Mouse (Mus musculus) limb, embryonic 10.5 days (tissue): Measurements from ENCODE around the gene Asb18. TPM values are rescaled to one million over a fixed set of nuclear protein-coding genes. Genes with fewer than 3 reads are reported as not detected.

Experiments used
- DNase-seq: peaks from one replicate; pipeline ENCODE4 v3.0.0-alpha.2; 2017; ENCODE audit warnings: low spot score
- H3K27ac ChIP-seq: fragments of 300-500 bp; sonication (generic); 2 replicates; pipeline ENCODE4 v1.5.1; 2016; ENCODE audit warnings: mild to moderate bottlenecking
- H3K27me3 ChIP-seq: fragments of 300-500 bp; sonication (generic); 2 replicates; pipeline ENCODE4 v1.6.1; 2016; ENCODE audit warnings: low read depth, mild to moderate bottlenecking; ENCODE audit not compliant: poor library complexity, severe bottlenecking
- H3K36me3 ChIP-seq: fragments of 300-500 bp; sonication (generic); 2 replicates; pipeline ENCODE4 v1.6.1; 2016; ENCODE audit warnings: mild to moderate bottlenecking, moderate library complexity
- H3K4me1 ChIP-seq: fragments of 300-500 bp; sonication (generic); 2 replicates; pipeline ENCODE4 v1.6.1; 2016
- H3K4me3 ChIP-seq: fragments of 300-500 bp; sonication (generic); 2 replicates; pipeline ENCODE4 v1.5.1; 2016; ENCODE audit warnings: mild to moderate bottlenecking, moderate library complexity
- H3K9me3 ChIP-seq: fragments of 300-500 bp; sonication (generic); replicated peaks from 2 replicates; pipeline ENCODE4 v1.6.1; 2016; ENCODE audit warnings: mild to moderate bottlenecking
- WGBS: fragments of 180-500 bp; shearing (Covaris S2); methylation state at CpG from one replicate; pipeline ENCODE4 v1.1.7; 2016; 5-methylcytosine and 5-hydroxymethylcytosine counted together
- polyA plus RNA-seq: library from polyadenylated mRNA; unstranded; fragments of >200 nt; fragmentation: Nextera tagmentation; extraction: Ambion mirVana; gene quantifications from 2 replicates; pipeline ENCODE4 v1.2.1, GENCODE M21; 2016

Gene Asb18
- polyA plus RNA-seq, 1 experiment from 2014 or later = not detected

DNA sequence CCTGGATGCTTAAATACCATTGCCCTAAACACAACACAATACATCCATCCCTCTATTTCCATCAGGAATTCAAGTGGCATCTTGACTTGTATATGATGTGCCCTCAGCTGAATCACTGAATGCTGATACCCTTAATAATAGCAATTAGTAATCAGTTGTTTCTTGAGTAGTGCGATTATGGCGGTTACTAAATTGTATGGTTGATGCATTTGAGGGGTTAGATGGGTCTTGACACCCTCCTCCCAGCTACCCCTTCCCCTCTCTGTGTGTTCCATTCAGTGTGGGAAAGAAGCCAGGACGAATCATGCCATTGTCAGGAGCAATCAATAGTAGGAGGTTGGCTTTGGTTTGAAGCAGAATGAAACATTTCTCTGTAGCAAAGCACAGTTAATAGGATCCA, 5.3 kb downstream of the Asb18 start:
- 90% methylated on average over 3 of the region's 3 CpGs for WGBS
- peaks cover 24% of the 10 kb centered on the region for H3K27me3 ChIP-seq
- no peak overlapping the region for H3K4me3 ChIP-seq
- no peaks in the 10 kb centered on the region for H3K4me1 ChIP-seq
- no peaks in the 10 kb centered on the region for H3K9me3 ChIP-seq
- no peaks in the 10 kb centered on the region for H3K36me3 ChIP-seq
- H3K27ac ChIP-seq = no peak overlapping the region
- no peak for DNase-seq

DNA sequence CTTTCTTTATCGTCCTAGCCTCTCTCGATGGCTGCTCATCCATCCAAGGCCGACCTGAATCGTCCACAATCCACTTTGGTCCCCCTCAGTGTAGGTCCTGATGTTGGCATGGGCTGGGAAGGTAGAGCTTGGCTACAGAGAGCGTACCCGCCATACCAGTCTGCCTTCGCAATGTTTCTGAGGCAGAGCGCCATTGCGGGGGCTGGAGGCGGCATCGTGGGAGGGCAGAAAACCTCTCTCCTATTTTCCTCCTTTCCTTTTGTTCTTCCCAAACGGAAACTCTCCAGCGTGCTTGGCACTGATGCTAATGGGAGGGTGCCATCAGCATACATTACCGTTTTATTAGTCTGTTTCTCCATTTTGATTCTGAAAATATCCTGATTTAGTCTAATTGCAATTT, 7.8 kb downstream of the Asb18 start:
- no peaks in the 10 kb centered on the region for H3K36me3 ChIP-seq
- 73% methylated on average over 14 of the region's 14 CpGs for WGBS

DNA sequence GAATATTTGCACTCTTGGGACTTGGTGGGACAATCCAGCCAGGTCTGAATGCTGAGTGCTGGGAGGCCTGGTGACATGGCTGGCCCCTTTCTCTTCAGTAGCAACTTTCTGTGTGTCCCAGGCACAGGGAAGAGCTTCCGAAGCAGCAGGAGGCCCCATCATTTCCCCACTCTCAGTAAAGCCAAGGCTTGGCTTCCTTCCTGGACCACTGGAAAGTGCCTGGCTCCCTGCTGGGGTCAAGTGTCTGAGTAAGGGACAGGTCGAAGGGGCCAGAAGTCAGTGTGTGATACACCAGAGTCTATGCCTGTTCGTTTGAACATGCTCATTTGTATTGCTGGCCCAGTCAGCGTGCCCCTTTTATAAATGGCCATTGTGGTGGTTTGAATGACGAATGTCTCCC, 13.5 kb downstream of the Asb18 start:
- 63% methylated on average over 5 of the region's 5 CpGs for WGBS
- Histone ChIP-seq H3K9me3 (no peaks in the 10 kb centered on the region), H3K27ac (no peak overlapping the region), H3K4me3 (no peak overlapping the region), H3K27me3 (peaks cover 73% of the 10 kb centered on the region), H3K4me1 (peaks cover 18% of the 10 kb centered on the region), H3K36me3 (no peaks in the 10 kb centered on the region)
- DNase-seq = no peak

More for the DNA sequence above, 7.8 kb downstream of the Asb18 start:
- DNase-seq = no peak
- Histone ChIP-seq H3K4me3 (no peak overlapping the region), H3K4me1 (no peaks in the 10 kb centered on the region), H3K9me3 (no peaks in the 10 kb centered on the region), H3K27me3 (peaks cover 42% of the 10 kb centered on the region), H3K27ac (no peak overlapping the region)

DNA sequence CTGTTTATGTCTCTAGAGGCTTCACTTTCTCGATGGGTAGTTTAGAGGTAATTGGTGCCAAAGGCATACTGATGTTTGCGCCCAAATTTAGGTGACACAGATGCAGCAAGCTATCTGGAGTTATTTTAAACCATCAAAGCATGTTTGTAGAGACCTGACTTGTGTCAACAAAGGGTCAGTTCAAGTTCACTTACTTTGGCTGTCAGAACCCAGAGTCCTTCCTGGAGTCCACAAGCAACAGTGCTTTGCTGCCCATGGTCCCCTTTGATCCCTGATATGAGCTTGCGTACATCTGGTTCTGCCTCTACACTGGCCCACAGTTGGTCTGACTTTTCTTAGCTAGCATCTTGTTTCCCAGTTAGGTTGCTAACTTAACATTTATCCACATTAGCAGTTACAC, 14.6 kb downstream of the Asb18 start:
- Histone ChIP-seq H3K4me1 (peaks cover 18% of the 10 kb centered on the region), H3K9me3 (no peaks in the 10 kb centered on the region), H3K36me3 (no peaks in the 10 kb centered on the region), H3K4me3 (no peak overlapping the region), H3K27me3 (peaks cover 77% of the 10 kb centered on the region), H3K27ac (no peak overlapping the region)
- DNase-seq = no peak
- WGBS = 87% methylated on average over 3 of the region's 3 CpGs

DNA sequence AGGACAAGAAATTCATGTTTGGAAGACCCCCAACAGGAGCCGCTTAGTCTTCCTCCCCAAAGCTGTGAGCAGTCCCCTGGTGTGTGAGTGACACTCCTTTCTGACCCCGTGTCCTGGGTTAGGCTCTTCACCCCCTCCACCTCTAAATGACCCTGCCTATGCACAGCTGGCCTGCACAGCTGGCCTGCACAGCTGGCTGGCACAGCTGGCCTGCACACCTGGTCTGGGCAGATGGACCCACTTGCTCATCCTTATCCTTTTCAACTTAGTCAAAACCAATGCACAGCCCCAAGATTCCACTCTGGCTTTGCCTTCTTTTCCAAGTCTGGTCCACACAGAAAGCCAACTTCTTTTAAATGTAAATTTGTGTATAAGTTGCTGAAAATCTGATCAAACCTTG, 15.8 kb downstream of the Asb18 start:
- Histone ChIP-seq H3K9me3 (no peaks in the 10 kb centered on the region), H3K4me3 (no peak overlapping the region), H3K4me1 (peaks cover 23% of the 10 kb centered on the region), H3K27me3 (peaks cover 78% of the 10 kb centered on the region), H3K27ac (no peak overlapping the region), H3K36me3 (no peaks in the 10 kb centered on the region)
- 78% methylated on average over 2 of the region's 2 CpGs for WGBS
- no peak for DNase-seq

DNA sequence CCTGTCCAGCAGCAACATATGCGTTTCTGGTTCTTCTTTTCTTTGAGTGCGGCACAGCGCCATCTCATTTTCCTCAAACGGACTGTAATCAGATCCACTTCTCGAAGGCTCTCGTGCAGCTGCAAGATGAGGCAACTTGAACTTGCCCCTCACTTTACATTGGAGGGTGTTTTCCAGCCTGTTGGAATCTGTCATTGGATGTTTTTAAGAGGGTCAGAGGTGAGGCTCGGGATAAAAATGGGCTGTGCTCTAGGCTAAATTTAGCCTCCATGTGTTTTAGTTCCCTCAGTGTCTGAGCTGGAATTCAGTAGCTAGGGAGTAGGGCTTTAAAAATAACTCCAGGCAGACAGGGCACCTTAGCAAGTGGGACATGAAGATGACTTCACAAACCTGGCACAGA, 16.4 kb downstream of the Asb18 start:
- peaks cover 78% of the 10 kb centered on the region for H3K27me3 ChIP-seq
- peaks cover 24% of the 10 kb centered on the region for H3K4me1 ChIP-seq
- H3K36me3 ChIP-seq = no peaks in the 10 kb centered on the region
- 56% methylated on average over 7 of the region's 7 CpGs for WGBS
- no peaks in the 10 kb centered on the region for H3K9me3 ChIP-seq
- DNase-seq = no peak
- H3K4me3 ChIP-seq = no peak overlapping the region
- no peak overlapping the region for H3K27ac ChIP-seq

DNA sequence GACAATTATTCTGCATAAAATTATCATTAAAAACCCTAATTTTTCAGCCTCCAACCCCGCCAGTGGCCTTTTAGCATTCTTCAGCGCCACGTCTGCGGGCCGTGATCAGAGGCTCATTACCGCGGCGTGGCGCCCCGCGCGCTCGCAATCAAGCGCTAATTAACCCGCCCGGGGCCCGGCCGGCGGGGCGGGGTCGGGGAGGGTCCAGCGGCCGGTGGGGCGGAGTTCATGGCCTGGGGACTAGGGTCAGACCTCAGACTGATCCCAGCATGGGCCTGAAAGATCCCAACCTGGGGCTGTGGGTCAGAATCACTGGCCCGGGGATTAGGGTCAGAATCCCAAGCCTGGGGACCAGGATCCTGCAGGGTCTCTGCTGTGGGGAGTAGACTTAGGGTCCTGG, 22.2 kb downstream of the Asb18 start:
- H3K4me3 ChIP-seq = peak overlapping the region; percentile 46
- peaks cover 32% of the 10 kb centered on the region for H3K4me1 ChIP-seq
- no peaks in the 10 kb centered on the region for H3K36me3 ChIP-seq
- no peak overlapping the region for H3K27ac ChIP-seq
- H3K9me3 ChIP-seq = no peaks in the 10 kb centered on the region
- peaks cover 93% of the 10 kb centered on the region for H3K27me3 ChIP-seq
- under 1% methylated on average over 25 of the region's 25 CpGs for WGBS
- peak; percentile 47 for DNase-seq

DNA sequence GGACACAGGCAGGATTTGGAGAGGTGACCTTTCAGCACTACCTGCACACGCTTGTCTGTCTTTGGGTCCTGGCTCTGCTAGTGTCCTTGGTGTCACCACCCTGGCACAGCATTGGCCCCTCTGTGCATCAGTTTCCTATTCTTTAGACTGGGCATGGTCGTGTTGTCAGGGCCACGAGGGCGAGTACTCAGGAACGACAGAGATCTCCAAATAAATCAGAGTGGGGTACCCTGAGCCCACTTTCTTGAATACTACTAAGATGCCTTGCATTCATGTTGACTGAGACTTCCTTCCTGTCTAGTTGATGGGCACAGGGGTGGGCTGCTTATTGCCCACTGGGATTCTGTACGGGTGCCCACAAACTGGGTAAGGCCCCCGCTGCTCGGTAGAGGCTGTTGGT, 37.2 kb downstream of the Asb18 start:
- H3K27ac ChIP-seq = no peak overlapping the region
- DNase-seq = no peak
- no peaks in the 10 kb centered on the region for H3K36me3 ChIP-seq
- H3K4me1 ChIP-seq = no peaks in the 10 kb centered on the region; the same call in 1 of the 2 replicates
- WGBS = 87% methylated on average over 8 of the region's 8 CpGs
- no peaks in the 10 kb centered on the region for H3K9me3 ChIP-seq
- H3K27me3 ChIP-seq = peaks cover 52% of the 10 kb centered on the region
- H3K4me3 ChIP-seq = no peak overlapping the region

DNA sequence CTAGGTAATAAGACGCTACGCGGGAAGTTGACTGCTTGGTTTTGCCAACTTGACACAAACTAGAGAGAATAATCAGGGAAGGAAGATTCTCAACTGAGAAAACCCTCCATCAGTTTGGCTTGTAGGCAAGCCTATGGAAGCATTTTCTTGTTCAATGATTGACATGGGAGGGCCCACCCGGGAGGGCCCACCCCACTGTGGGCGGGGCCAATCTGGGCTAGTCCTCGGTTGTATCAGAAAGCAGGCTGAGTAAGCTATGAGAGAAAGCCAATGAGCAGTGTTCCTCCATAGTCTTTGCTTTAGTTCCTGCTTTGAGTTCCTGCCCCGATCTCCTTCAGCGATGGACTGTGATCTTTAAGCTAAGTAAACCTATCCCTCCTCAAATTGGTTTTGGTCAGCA, 38.1 kb downstream of the Asb18 start:
- no peak for DNase-seq
- Histone ChIP-seq H3K36me3 (no peaks in the 10 kb centered on the region), H3K27me3 (peaks cover 58% of the 10 kb centered on the region), H3K27ac (no peak overlapping the region), H3K4me3 (no peak overlapping the region), H3K9me3 (no peaks in the 10 kb centered on the region), H3K4me1 (no peaks in the 10 kb centered on the region; the same call in 1 of the 2 replicates)
- 86% methylated on average over 8 of the region's 8 CpGs for WGBS

DNA sequence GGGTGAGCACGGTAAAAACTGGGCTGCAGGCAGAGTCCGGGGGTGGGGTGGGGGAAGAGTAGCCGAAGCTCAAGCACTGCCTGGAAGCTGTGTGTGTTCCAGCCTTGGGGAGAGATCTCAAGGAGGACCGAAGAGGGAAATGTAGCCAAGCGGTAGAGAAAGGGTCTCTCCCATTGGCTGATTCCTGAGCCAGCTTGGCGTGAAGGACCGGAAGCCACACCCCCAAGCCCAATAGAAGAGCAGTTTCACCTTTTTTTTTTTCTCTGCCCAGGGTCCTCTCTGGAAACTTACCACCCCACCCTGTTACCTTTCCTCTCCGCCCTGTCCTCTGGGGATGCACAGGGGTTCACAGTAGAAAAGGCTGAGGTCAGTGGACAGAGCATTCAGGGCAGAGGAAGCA, 39.9 kb downstream of the Asb18 start:
- H3K27me3 ChIP-seq = peaks cover 70% of the 10 kb centered on the region

DNA sequence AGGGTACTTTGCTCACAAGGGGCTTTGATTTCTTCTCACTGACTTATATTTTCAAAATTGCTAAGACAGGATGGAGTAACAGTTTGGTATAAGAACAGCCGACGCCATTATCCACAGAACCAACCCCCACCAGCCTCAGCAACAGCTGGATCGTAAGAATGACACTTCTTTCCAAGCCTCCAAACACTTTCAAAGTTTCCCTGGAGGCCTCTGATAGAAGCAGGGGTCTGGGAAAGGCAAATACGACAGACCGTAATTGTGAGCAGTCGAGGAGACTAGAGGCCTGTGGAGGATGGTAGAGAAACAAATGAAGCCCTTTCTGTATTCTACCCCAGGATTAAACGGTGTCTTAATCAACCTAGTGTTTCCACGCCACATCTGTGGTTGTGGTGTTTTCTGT, 42.6 kb downstream of the Asb18 start:
- no peak overlapping the region for H3K27ac ChIP-seq
- H3K36me3 ChIP-seq = no peaks in the 10 kb centered on the region
- H3K4me3 ChIP-seq = no peak overlapping the region
- peaks cover 18% of the 10 kb centered on the region for H3K4me1 ChIP-seq
- DNase-seq = no peak
- no peaks in the 10 kb centered on the region for H3K9me3 ChIP-seq
- H3K27me3 ChIP-seq = peaks cover 81% of the 10 kb centered on the region
- 55% methylated on average over 8 of the region's 8 CpGs for WGBS

More for the DNA sequence above, 39.9 kb downstream of the Asb18 start:
- 78% methylated on average over 8 of the region's 8 CpGs for WGBS
- H3K9me3 ChIP-seq = no peaks in the 10 kb centered on the region
- H3K4me3 ChIP-seq = no peak overlapping the region
- H3K4me1 ChIP-seq = no peaks in the 10 kb centered on the region; the same call in 1 of the 2 replicates
- DNase-seq = no peak
- H3K36me3 ChIP-seq = no peaks in the 10 kb centered on the region
- no peak overlapping the region for H3K27ac ChIP-seq

DNA sequence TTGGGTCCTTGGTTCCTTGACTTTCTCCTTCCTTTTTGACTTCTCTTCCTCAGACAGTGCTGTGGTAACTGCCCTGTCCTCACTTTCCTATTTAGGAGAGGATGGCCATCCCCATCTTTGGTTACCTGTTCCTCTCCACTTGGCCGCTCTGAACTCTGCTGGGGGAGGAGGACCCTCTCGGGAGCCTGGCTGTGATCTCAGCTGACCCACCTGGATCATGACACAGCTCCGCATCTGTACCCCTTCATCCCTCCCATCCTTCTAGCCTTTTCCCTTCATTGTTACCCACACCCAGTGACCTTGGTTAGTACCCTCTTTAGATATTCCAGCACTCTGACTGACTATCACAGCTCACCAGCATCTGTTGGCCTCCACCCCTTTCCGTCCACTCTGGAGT, 44.8 kb downstream of the Asb18 start:
- Histone ChIP-seq H3K9me3 (no peaks in the 10 kb centered on the region), H3K36me3 (no peaks in the 10 kb centered on the region), H3K27ac (no peak overlapping the region), H3K27me3 (peaks cover 89% of the 10 kb centered on the region), H3K4me1 (peaks cover 18% of the 10 kb centered on the region), H3K4me3 (no peak overlapping the region)
- DNase-seq = no peak
- WGBS = 88% methylated on average over 4 of the region's 4 CpGs

DNA sequence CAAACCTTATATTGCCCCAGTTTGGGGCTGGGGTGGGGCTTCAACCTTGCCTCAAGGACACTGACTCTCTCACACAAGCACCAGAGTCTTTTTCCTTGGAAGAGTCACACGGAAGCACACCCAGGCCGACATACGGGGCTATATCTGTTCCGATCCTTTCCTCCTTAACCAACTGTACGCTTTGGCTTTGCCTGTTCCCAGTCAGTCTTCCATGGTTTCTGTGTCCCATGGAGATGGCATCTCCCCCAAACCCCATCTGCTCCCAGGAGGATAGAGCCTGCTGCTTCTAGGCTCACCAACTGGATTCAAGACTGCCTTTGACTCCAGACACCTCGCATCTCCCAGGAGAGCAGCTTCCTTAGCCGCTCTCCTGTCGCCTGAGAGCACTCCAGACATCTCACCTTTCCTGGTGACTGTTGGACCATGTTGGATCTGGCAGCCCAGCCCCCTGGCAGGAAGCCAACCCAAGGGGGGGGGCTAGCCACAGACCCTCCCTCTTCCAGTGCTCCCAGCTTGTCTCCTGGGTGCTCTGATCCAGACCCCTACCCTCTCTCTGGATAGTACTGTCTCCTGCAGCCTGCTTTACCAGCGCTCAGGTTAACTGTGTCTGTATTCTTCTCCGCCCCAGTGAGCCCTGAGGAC, 45.3 kb downstream of the Asb18 start:
- H3K27me3 ChIP-seq = peaks cover 89% of the 10 kb centered on the region
- H3K27ac ChIP-seq = no peak overlapping the region
- no peaks in the 10 kb centered on the region for H3K9me3 ChIP-seq
- 50% methylated on average over 10 of the region's 10 CpGs for WGBS
- DNase-seq = no peak
- H3K4me1 ChIP-seq = peaks cover 18% of the 10 kb centered on the region
- no peaks in the 10 kb centered on the region for H3K36me3 ChIP-seq
- peak overlapping the region; percentile 71 for H3K4me3 ChIP-seq
